Mouse (Mus musculus): Measurements from ENCODE around the gene Col5a3. TPM values are rescaled to one million over a fixed set of nuclear protein-coding genes. Genes with fewer than 3 reads are reported as not detected.

Gene Col5a3
- 1.3 and 1.6 TPM in 2 replicates for polyA plus RNA-seq (2011; ENCODE audit: insufficient read depth, insufficient read length, low read depth, missing spikeins)

DNA sequence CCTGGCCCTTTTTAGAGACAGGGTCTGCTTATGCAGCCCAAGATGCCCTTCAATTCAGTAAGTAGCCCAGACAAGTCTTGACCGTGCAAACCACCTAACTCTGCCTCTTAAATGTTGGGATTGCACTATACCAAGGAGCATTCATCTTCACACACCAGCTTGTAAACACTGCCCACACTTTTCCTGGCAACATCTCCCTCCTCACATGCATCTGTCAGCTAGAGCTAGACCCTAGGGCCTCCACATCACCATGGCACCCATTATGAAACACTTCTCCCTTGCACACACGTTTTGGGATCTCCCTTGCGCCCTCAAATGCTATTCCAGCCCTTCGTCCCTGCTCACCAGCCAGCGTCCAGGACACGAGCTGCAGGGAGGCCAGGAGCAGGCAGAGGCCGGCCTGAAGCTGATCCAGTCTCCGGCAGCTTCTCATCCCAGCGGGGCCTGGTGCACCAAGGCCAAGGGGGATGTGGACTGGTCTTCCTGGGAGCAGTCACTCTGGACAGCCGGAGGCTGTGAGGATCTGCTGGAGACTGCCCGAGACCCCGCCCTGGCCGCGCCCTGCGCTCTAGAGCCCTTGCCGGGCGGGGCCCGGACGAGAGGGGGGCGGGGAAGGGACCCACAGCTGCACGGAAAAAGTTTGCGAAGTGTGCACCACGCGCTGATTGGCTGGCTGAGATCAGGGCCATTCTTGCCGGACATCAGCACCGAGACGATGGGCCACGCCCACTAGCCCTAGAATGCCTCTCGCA, at the start of gene Col5a3:
Gene Col5a3, minus strand, starts transcription at position 547 of the 752 bp plus-strand sequence.
- no peak within 1 kb of the TSS for H3K9ac ChIP-seq (ENCODE audit: low read depth, poor library complexity, severe bottlenecking)
- no peaks in the 10 kb centered on the region for H3K36me3 ChIP-seq (ENCODE audit: control insufficient read depth, insufficient read depth, low read length, poor library complexity, severe bottlenecking)
- H3K9me3 ChIP-seq (replicated peaks; ENCODE audit: control insufficient read depth, insufficient read depth, low read length, poor library complexity, severe bottlenecking), result no peaks in the 10 kb centered on the region
- H3K4me3 ChIP-seq (ENCODE audit: low read depth, low read length), result peak within 1 kb of the TSS; percentile 44
- no peaks in the 10 kb centered on the region for H3K27me3 ChIP-seq (ENCODE audit: control insufficient read depth, insufficient read depth, low read length, poor library complexity, severe bottlenecking)
- H3K27ac ChIP-seq (ENCODE audit: insufficient read depth, low read length), result no peak within 1 kb of the TSS
- H3K4me1 ChIP-seq (ENCODE audit: control insufficient read depth, insufficient read depth, low read length), result peaks cover 4% of the 10 kb centered on the region
- TF ChIP-seq EP300 (IDR thresholded peaks at IDR 0.05; ENCODE audit: insufficient read depth, low read depth, low read length), result no peak
- TF ChIP-seq CTCF (IDR thresholded peaks at IDR 0.05; ENCODE audit: low read depth, low read length), result no peak
- TF ChIP-seq POLR2A (IDR thresholded peaks at IDR 0.05; ENCODE audit: insufficient read depth, low read length), result no peak

DNA sequence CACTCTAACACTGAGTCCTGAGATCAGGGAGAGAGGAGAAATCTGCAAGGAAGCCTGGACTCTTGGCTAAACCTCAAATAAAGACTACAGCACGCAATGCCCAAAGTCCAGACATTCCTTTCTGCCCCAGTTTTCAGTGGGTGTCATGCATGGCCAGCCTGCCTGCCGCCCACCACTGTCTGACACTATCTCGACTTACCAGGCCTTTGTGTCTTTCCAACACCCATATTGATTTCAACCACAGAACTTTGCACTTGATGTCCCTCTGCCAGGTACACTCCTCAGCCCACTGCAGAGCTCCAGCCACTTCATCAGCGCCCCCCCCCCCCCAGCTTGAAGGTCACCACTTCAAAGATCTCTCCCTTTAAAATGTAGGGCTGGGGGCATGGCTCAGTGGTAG, 47.4 kb upstream of the Col5a3 start:
- no peaks in the 10 kb centered on the region for H3K9me3 ChIP-seq (replicated peaks; ENCODE audit: control insufficient read depth, insufficient read depth, low read length, poor library complexity, severe bottlenecking)
- H3K9ac ChIP-seq (ENCODE audit: low read depth, poor library complexity, severe bottlenecking), result no peak overlapping the region
- H3K27me3 ChIP-seq (ENCODE audit: control insufficient read depth, insufficient read depth, low read length, poor library complexity, severe bottlenecking), result no peaks in the 10 kb centered on the region
- no peak overlapping the region for H3K27ac ChIP-seq (ENCODE audit: insufficient read depth, low read length)
- TF ChIP-seq POLR2A (IDR thresholded peaks at IDR 0.05; ENCODE audit: insufficient read depth, low read length) (no peak), CTCF (IDR thresholded peaks at IDR 0.05; ENCODE audit: low read depth, low read length) (no peak), EP300 (IDR thresholded peaks at IDR 0.05; ENCODE audit: insufficient read depth, low read depth, low read length) (no peak)
- H3K4me3 ChIP-seq (ENCODE audit: low read depth, low read length), result no peak overlapping the region
- no peaks in the 10 kb centered on the region for H3K36me3 ChIP-seq (ENCODE audit: control insufficient read depth, insufficient read depth, low read length, poor library complexity, severe bottlenecking)
- no peaks in the 10 kb centered on the region for H3K4me1 ChIP-seq (ENCODE audit: control insufficient read depth, insufficient read depth, low read length)

GRCm38 (mm10) chr9:20861821-20862220, 47.0 kb upstream of the Col5a3 start:
- H3K4me1 ChIP-seq (ENCODE audit: control insufficient read depth, insufficient read depth, low read length), result no peaks in the 10 kb centered on the region
- TF ChIP-seq POLR2A (IDR thresholded peaks at IDR 0.05; ENCODE audit: insufficient read depth, low read length), result no peak
- no peak for TF ChIP-seq EP300 (IDR thresholded peaks at IDR 0.05; ENCODE audit: insufficient read depth, low read depth, low read length)
- TF ChIP-seq CTCF (IDR thresholded peaks at IDR 0.05; ENCODE audit: low read depth, low read length), result peak; percentile 87
- H3K4me3 ChIP-seq (ENCODE audit: low read depth, low read length), result no peak overlapping the region
- no peaks in the 10 kb centered on the region for H3K9me3 ChIP-seq (replicated peaks; ENCODE audit: control insufficient read depth, insufficient read depth, low read length, poor library complexity, severe bottlenecking)
- H3K9ac ChIP-seq (ENCODE audit: low read depth, poor library complexity, severe bottlenecking), result no peak overlapping the region
- H3K36me3 ChIP-seq (ENCODE audit: control insufficient read depth, insufficient read depth, low read length, poor library complexity, severe bottlenecking), result no peaks in the 10 kb centered on the region
- H3K27ac ChIP-seq (ENCODE audit: insufficient read depth, low read length), result no peak overlapping the region
- H3K27me3 ChIP-seq (ENCODE audit: control insufficient read depth, insufficient read depth, low read length, poor library complexity, severe bottlenecking), result no peaks in the 10 kb centered on the region

GRCm38 (mm10) chr9:20859926-20860325, 45.1 kb upstream of the Col5a3 start:
- Histone ChIP-seq H3K4me3 (ENCODE audit: low read depth, low read length) (no peak overlapping the region), H3K9me3 (replicated peaks; ENCODE audit: control insufficient read depth, insufficient read depth, low read length, poor library complexity, severe bottlenecking) (no peaks in the 10 kb centered on the region), H3K9ac (ENCODE audit: low read depth, poor library complexity, severe bottlenecking) (no peak overlapping the region), H3K27me3 (ENCODE audit: control insufficient read depth, insufficient read depth, low read length, poor library complexity, severe bottlenecking) (no peaks in the 10 kb centered on the region), H3K27ac (ENCODE audit: insufficient read depth, low read length) (no peak overlapping the region), H3K4me1 (ENCODE audit: control insufficient read depth, insufficient read depth, low read length) (no peaks in the 10 kb centered on the region), H3K36me3 (ENCODE audit: control insufficient read depth, insufficient read depth, low read length, poor library complexity, severe bottlenecking) (no peaks in the 10 kb centered on the region)
- TF ChIP-seq EP300 (IDR thresholded peaks at IDR 0.05; ENCODE audit: insufficient read depth, low read depth, low read length) (no peak), CTCF (IDR thresholded peaks at IDR 0.05; ENCODE audit: low read depth, low read length) (no peak), POLR2A (IDR thresholded peaks at IDR 0.05; ENCODE audit: insufficient read depth, low read length) (no peak)

- TF ChIP-seq POLR2A (IDR thresholded peaks at IDR 0.05; ENCODE audit: insufficient read depth, low read length) (no peak), EP300 (IDR thresholded peaks at IDR 0.05; ENCODE audit: insufficient read depth, low read depth, low read length) (0 out of 2 replicates have a peak, but pooled peaks have one; percentile 49), CTCF (IDR thresholded peaks at IDR 0.05; ENCODE audit: low read depth, low read length) (no peak)
- Histone ChIP-seq H3K36me3 (ENCODE audit: control insufficient read depth, insufficient read depth, low read length, poor library complexity, severe bottlenecking) (no peaks in the 10 kb centered on the region), H3K4me1 (ENCODE audit: control insufficient read depth, insufficient read depth, low read length) (no peaks in the 10 kb centered on the region), H3K27me3 (ENCODE audit: control insufficient read depth, insufficient read depth, low read length, poor library complexity, severe bottlenecking) (no peaks in the 10 kb centered on the region), H3K9me3 (replicated peaks; ENCODE audit: control insufficient read depth, insufficient read depth, low read length, poor library complexity, severe bottlenecking) (no peaks in the 10 kb centered on the region), H3K9ac (ENCODE audit: low read depth, poor library complexity, severe bottlenecking) (no peak overlapping the region), H3K27ac (ENCODE audit: insufficient read depth, low read length) (no peak overlapping the region), H3K4me3 (ENCODE audit: low read depth, low read length) (no peak overlapping the region)
Observed at GRCm38 (mm10) chr9:20857131-20857530, 42.3 kb upstream of the Col5a3 start.

DNA sequence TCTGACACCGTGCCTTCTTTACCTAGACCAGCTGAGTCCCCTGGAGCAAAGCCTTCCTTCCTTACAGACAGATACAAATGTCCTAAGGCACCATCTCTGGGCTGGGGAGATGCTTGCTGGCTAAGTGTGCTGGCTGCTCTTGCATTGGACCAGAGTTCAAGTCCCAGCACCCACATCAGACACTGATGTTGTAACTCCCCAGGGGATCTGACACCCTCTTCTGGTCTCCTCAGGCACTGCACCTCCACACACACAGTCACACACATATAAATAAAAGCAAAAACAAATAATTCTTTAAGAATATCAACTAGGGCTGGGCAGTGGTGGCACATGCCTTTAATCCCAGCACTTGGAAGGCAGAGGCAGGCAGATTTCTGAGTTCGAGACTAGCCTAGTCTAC, 35.3 kb upstream of the Col5a3 start:
- no peak overlapping the region for H3K27ac ChIP-seq (ENCODE audit: insufficient read depth, low read length)
- H3K4me3 ChIP-seq (ENCODE audit: low read depth, low read length), result no peak overlapping the region
- no peaks in the 10 kb centered on the region for H3K4me1 ChIP-seq (ENCODE audit: control insufficient read depth, insufficient read depth, low read length)
- H3K36me3 ChIP-seq (ENCODE audit: control insufficient read depth, insufficient read depth, low read length, poor library complexity, severe bottlenecking), result no peaks in the 10 kb centered on the region
- no peaks in the 10 kb centered on the region for H3K9me3 ChIP-seq (replicated peaks; ENCODE audit: control insufficient read depth, insufficient read depth, low read length, poor library complexity, severe bottlenecking)
- no peak overlapping the region for H3K9ac ChIP-seq (ENCODE audit: low read depth, poor library complexity, severe bottlenecking)
- no peaks in the 10 kb centered on the region for H3K27me3 ChIP-seq (ENCODE audit: control insufficient read depth, insufficient read depth, low read length, poor library complexity, severe bottlenecking)
- peak; percentile 6 for TF ChIP-seq CTCF (IDR thresholded peaks at IDR 0.05; ENCODE audit: low read depth, low read length)
- TF ChIP-seq POLR2A (IDR thresholded peaks at IDR 0.05; ENCODE audit: insufficient read depth, low read length), result no peak

Measured in ES-Bruce4 (cell line).